Mouse (Mus musculus): ENCODE results near the gene Gpr157.

Gene Gpr157

DNA sequence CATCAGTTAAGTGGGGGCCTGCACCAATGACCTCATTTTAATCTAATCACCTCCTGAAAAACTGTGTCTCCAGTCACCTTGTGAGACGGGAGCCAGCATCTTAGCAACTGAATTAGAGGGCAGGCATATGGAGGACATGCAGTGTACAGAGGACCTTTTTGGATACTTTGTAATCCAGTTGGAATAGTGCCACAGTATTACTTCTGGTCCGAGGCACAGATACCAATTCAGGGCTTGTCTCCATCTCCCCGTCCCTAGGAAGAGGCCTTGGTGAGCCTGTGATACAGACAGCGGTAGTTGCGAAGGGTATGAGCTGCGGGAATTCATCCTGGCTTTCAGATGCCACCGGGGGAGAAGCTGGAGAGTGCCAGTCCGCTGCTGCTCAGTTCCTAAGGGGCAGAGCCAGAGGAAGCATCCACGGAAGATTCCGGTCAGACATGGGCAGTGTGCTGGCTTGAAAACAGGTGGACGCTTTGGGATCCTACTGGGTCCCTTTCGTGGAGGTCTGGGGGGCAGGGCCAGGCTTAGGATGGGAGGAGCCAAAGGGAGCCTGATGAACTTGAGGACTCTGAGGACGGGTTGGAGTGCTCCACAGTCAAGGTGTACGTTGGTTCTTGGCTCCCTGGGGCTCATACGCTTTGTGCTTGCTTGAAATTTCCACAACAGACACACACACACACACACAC, 14.6 kb upstream of the Gpr157 start:
- peak; percentile 47 for DNase-seq

DNA sequence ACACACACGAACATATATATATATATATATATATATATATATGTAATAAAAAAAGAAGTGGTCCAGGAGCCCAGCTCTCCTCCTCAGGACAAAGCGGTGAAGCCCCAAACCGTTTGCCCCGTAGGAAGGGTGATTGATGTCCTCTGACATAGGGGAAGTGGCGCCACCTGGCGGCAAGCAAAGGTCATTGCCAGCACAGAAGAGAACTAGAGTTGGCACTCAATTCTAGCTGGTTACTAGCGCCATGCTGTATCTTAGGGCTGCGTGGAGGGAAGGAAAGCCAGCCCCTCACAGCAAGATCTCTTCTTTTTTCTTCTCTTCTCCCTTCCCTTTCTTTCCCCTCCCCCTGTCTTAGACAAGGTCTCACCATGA, 14.1 kb upstream of the Gpr157 start:
- DNase-seq, result peak; percentile 70

DNA sequence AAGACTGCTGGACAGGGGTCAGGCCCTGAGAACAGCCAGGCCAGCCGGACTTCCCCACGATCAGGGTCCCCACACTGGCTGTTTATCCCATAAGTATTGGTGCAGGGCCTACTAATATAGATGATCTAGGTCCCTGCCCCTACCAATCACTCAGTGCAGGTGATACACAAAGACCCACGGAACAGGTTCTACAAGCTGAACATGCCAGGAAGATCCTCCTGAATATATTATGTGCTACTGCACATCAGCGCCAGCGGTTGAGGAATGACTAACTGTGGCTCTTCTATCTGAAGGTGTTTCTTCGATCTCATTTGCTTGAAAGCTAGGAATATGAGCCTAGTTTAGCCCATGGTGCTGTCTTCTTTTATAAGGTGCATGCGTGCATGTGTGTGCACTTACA, 11.8 kb upstream of the Gpr157 start:
- no peak for DNase-seq

DNA sequence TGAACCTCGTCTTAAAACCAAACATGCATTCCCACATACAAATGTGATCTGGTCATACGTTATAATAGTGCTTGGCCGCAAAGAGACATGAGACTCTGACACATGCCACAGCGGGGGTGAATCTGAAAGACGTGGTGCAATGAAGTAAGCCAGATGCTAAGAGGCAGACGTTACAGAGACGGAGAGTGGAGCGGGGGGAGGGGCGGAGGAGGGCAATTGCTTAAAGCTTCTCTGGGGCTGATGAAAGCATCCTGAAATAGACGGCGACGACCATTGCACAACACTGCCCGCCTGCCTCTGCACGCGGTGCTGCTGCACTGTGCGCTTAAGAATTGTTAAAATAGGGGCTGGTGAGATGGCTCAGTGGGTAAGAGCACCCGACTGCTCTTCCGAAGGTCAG, 11.0 kb upstream of the Gpr157 start:
- peak; percentile 49 for DNase-seq

GRCm38 (mm10) chr4:150078646-150079045, 8.5 kb upstream of the Gpr157 start:
- DNase-seq, result no peak

- DNase-seq, result peak; percentile 64
Observed at GRCm38 (mm10) chr4:150079244-150079643, 7.9 kb upstream of the Gpr157 start.

- no peak for DNase-seq
Observed at GRCm38 (mm10) chr4:150080330-150080967, 6.7 kb upstream of the Gpr157 start.

GRCm38 (mm10) chr4:150085366-150085765, 1.8 kb upstream of the Gpr157 start:
- no peak for DNase-seq

- DNase-seq, result no peak
Observed at GRCm38 (mm10) chr4:150086841-150087160, 364 bp upstream of the Gpr157 start.

DNA sequence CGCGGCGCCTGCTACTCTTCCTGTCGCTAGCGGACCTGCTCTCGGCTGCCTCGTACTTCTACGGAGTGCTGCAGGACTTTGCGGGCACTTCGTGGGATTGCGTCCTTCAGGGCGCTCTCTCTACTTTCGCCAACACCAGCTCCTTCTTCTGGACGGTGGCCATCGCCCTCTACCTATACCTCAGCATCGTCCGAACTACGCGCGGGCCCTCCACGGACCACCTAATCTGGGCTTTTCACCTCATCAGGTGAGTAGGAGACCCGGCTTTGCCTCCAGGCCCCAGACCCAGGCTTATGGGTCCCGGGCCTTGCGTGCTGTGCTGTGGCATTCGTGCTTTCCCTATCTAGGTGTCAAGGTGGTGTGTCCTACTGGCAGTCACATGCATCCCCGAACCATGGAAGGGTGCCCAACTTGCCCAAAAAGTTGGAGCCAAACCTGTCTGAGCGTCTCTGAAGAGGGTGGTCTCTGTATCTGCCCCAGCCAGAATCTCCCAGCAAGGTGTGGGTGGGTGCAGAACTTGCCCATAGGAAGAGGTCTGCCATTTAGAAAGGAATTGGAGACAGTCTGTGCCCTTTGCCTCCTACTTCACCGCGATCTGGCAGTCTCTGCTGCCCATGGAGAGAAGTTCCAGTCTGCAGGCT, 845 bp downstream of the Gpr157 start:
- no peak for DNase-seq

DNA sequence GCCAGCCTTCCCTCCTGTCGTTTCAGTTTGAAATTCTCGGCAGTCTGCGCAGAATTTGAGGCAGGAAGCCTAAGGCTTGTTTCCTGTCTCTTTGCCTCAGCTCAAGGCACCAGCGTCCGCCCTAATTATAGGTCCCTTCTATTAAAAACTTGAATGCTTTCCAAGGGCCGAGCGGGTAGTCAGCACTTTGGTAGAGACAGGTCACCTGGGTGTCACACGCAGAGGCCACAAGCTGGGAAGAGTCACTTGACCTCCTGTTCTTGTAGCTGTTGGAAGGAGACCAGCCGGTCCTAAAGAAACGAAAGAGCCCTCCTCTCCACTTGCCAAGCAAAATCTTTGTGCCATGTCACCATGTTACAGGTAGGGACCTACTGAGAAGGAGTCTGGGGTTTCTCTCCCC, 2.0 kb downstream of the Gpr157 start:
- DNase-seq, result no peak

DNA sequence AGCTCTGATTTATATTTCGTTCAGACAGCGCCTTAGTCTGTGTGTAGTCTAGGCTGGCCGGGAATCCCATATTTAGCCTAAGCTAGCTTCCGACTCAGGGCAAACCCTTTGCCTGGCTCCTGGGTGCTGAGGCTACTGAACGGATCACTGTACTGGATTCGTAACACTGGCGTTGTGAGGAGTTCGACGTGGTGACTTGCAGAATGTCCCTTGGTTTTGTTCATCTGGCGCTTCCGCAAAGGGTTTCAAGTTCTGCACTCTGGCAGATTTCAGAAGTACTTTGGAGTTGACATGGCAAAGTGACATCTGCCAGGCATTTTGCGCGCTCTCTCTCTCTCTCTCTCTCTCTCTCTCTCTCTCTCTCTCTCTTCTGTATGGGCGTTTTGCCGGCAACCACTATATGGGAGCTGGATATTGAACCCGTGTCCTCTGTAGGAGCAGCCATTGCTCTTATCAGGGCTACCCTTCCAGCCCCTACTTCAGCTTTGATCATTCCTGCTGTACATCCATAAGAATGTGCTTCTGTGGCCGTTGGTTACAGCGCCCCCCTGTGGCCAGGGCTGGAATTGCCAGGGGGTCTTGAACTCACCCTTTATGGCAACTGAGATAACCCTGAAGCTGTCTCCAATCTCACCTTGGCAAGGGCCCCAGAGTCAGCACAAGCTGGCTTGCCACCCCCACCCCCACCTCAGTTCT, 4.9 kb downstream of the Gpr157 start:
- DNase-seq, result peak; percentile 26

GRCm38 (mm10) chr4:150092583-150092902, 5.4 kb downstream of the Gpr157 start:
- peak; percentile 35 for DNase-seq

DNA sequence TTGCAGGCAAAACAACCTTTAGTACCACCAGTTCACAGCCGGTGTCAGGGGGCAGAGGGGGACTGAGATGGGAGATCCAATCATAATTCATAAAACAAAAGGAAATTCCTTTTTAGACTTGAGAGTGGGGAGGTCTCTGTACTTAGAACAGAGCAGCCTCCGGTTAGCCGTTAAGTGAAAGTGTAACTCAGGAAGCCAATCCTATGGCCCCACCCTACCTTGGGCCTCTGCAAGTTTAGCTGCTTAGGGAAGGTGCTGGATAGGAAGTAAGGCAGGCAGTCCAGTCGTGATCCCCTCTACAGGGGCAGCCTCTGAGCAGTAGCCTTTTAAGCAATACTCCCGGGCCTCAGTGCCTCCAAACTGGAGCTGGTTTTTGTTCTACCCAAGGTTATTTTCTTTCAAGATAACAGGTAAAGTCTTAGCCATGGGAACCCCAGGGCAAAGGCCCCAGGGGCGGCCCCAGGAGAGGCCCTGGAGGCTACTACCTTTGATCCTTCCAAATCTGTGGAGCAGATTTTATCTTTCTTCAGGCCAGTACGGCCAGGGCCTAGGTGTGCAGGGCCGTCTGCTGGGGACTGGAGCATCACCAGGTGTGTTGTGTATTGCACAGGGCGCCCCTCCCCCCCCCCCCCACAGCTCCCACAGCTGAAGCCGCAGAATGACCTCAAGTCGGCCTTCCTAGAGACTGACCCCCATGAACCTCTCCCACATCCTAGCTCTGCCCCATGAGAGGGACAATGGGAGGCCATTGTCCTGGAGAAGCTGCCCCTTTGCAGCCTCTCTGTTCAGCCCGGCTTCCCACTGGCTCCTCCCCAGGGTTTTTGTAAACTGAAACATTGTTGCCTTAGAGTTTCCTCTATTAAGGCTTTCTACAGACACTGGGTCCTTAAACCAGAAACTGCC, 6.6 kb downstream of the Gpr157 start:
- peak; percentile 88 for DNase-seq

DNA sequence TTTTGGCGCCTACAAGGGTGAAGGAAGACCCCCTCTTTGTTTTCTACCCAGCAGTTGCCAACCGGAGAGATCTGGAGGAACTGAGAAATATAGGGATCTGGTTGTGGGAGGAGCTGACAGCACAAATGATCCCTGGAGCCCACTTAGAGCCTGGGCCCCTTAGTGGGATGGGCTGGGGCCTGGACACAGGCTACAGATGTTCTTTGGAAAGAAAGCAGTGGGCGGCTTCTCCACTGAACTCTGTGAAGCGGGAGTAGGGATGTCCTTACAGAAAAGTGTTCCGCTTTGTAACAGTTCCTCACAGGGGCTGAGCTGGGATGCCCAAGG, 7.3 kb downstream of the Gpr157 start:
- no peak for DNase-seq

DNA sequence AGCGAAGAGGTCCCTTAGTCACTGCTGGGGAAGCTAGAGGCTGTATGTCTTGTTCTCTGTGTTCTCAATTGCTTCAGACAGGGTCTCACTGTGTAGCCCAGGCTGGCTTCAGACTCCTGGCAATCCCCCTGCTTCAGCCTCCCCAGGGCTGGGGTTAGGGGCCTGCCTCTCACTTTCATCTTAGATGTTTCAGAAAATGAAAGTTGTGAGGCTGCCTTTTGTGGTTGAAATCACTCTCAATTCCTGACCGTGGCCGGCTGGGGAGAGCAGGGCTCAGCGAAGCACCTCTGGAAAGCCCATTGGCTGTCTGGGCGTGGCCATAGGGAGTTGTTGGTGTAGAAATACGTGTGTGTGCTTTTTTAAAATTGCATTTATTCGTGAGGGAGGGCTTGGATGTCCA, 9.1 kb downstream of the Gpr157 start:
- DNase-seq, result no peak

DNA sequence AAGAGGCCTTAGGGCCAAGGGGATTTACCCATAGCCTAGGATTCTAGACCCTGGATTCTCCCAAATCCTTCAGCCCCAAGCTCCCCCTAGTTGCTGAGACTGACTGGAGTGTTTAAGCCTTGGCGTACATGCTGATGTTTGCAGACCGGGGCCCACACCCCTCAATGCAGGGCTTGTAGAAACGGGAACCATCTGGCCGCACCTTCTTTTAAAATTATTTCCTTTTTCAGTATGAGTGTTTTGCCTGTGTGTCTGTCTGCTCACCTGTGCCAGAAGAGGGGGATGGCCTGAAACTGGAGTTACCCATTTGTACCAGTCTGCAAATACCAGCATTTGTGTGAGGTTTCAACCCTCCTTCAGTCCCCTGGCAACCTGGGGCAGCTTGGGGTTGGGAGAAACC, 10.7 kb downstream of the Gpr157 start:
- no peak for DNase-seq

DNA sequence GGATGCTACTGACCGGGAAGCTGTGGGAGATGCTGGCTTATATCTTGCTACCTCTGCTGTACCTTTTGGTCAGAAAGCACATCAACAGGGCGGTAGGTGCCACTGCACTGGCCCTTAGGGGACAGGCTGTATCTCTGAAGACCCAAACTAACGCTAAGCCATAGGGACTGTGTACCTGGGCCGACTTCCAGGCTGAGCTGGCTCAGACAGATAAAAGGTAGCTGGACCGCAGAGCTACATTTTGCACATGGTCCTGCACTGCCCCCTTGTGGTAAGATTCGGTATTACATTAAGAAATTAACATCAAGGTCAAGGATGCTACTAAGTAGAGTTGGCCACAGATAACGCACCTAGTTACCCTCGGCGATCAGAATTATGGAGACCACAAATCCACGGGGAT, 11.7 kb downstream of the Gpr157 start:
- peak; percentile 84 for DNase-seq

GRCm38 (mm10) chr4:150102822-150103221, 15.7 kb downstream of the Gpr157 start:
- no peak for DNase-seq

- no peak for DNase-seq
Observed at GRCm38 (mm10) chr4:150105671-150106070, 18.5 kb downstream of the Gpr157 start.

- no peak for DNase-seq
Observed at GRCm38 (mm10) chr4:150106637-150107036, 19.5 kb downstream of the Gpr157 start.

DNA sequence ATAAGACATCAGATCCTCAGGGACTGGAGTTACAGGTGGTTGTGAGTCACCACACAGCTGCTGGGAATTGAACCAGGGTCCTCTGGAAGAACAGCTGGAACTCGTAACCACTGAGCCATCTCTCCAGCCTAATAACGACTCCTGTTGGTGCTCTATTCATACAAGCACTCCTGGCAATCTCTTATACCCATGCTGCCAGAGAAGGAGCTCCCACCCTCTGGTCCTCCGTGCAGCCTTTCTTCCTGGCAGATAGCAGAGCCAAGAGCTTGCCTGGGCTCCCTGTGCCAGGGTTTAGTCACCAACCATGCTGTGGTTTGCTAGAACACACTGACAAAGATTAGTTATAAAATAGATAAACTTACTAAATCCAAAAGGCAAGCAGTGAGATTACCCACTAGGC, 22.5 kb downstream of the Gpr157 start:
- DNase-seq, result no peak

DNA sequence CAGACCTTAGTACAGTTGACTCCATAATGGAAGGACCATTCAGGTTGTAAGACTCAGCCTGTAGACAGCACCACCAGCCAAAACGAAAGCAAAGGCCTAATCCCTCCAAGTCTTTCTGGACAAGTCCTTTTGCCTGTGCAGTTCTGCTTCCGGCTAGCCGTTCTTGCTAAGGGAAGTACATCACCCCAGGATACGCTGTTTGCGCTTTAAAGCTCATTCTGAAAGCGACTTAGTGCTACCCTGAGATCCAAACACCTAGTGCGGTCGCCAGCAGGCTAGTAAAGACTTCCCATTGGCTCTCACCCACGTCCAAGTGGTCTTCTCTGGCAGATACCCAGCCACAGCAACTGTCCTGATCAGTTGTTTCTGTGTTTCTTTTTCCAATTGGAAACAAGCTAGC, 23.2 kb downstream of the Gpr157 start:
- DNase-seq, result no peak

All from retina, postnatal 1 day (tissue).